Mouse (Mus musculus) myocyte (in vitro differentiated cells): ENCODE data around the gene Kcnab1.

Experiments
- CEBPB ChIP-seq: IDR thresholded peaks from 2 replicates; pipeline ENCODE4 v1.6.1; 2011; ENCODE audit warnings: mild to moderate bottlenecking, moderate library complexity; ENCODE audit not compliant: poor library complexity, insufficient read depth, severe bottlenecking
- E2F4 ChIP-seq: IDR thresholded peaks from one replicate; pipeline ENCODE4 v1.6.1; 2011; ENCODE audit warnings: mild to moderate bottlenecking, control low read depth, moderate library complexity; ENCODE audit not compliant: insufficient read depth
- MAX ChIP-seq: IDR thresholded peaks from one replicate; pipeline ENCODE4 v1.6.1; 2011; ENCODE audit warnings: low read depth, mild to moderate bottlenecking, control low read depth
- MYOG ChIP-seq, 3 experiments: IDR thresholded peaks; one replicate each; pipeline ENCODE4 v1.6.1; 2011; ENCODE audit warnings: control low read depth in 2 of 3, low read depth in 2 of 3, mild to moderate bottlenecking in 2 of 3; ENCODE audit not compliant: insufficient read length in 2 of 3, control insufficient read depth in 1 of 3, insufficient read depth in 1 of 3
- POLR2A ChIP-seq: IDR thresholded peaks from one replicate; pipeline ENCODE4 v1.6.1; 2011; ENCODE audit warnings: low read depth, mild to moderate bottlenecking, control low read depth, moderate library complexity; ENCODE audit not compliant: insufficient read length
- POLR2AphosphoS2 ChIP-seq: IDR thresholded peaks from one replicate; pipeline ENCODE4 v1.6.1; 2011; ENCODE audit warnings: low read depth, control low read depth; ENCODE audit not compliant: insufficient read length
- TCF12 ChIP-seq: IDR thresholded peaks from one replicate; pipeline ENCODE4 v1.6.1; 2011; ENCODE audit warnings: mild to moderate bottlenecking, control low read depth; ENCODE audit not compliant: poor library complexity, insufficient read depth, severe bottlenecking
- TCF3 ChIP-seq: IDR thresholded peaks from one replicate; pipeline ENCODE4 v1.6.1; 2011; ENCODE audit warnings: low read depth, control low read depth; ENCODE audit not compliant: insufficient read length
- USF1 ChIP-seq: IDR thresholded peaks from one replicate; pipeline ENCODE4 v1.6.1; 2011; ENCODE audit warnings: low read depth, mild to moderate bottlenecking, control low read depth, moderate library complexity

GRCm38 (mm10) chr3:65397566-65397965 is 288.4 kb downstream of the Kcnab1 start:
- no peak for TF ChIP-seq POLR2A
- no peak for TF ChIP-seq TCF12
- no peak for TF ChIP-seq E2F4
- no peak for TF ChIP-seq CEBPB
- TF ChIP-seq USF1, result no peak
- no peak for TF ChIP-seq MYOG (IDR thresholded peaks at IDR 0.05; ENCODE audit: control insufficient read depth in 1 of 3, insufficient read depth in 1 of 3, insufficient read length in 2 of 3, low read depth in 2 of 3)
- TF ChIP-seq POLR2AphosphoS2, result no peak
- no peak for TF ChIP-seq TCF3
- no peak for TF ChIP-seq MAX
